Mouse (Mus musculus) liver, embryonic 11.5 days (tissue): ENCODE measurements around the gene Slit3. TPM values are rescaled to one million over a fixed set of nuclear protein-coding genes. Genes with fewer than 3 reads are reported as not detected.

Experiments used
- ATAC-seq: fragments of 200-750 bp; cut with Nextera tagmentation; replicated peaks from 2 replicates; pipeline ENCODE4 v1.8.0; 2017; ENCODE audit warnings: moderate number of reproducible peaks, mild to moderate bottlenecking, moderate TSS enrichment, moderate library complexity; ENCODE audit not compliant: low FRiP score
- DNase-seq: peaks from one replicate; pipeline ENCODE4 v3.0.0-alpha.2; 2017; ENCODE audit warnings: low spot score
- H3K27ac ChIP-seq: fragments of 300-500 bp; sonication (generic); 2 replicates; pipeline ENCODE4 v1.5.1; 2014; ENCODE audit warnings: mild to moderate bottlenecking, low read depth, low read length, control low read depth
- H3K27me3 ChIP-seq: fragments of 300-500 bp; sonication (generic); replicated peaks from 2 replicates; pipeline ENCODE4 v1.6.1; 2014; ENCODE audit warnings: low read length, mixed read lengths; ENCODE audit not compliant: control insufficient read depth, insufficient read depth
- H3K36me3 ChIP-seq: fragments of 300-500 bp; sonication (generic); 2 replicates; pipeline ENCODE4 v1.6.1; 2014; ENCODE audit warnings: mild to moderate bottlenecking, low read length, moderate library complexity, mixed read lengths; ENCODE audit not compliant: control insufficient read depth, insufficient read depth
- H3K4me1 ChIP-seq: fragments of 300-500 bp; sonication (generic); replicated peaks from 2 replicates; pipeline ENCODE4 v1.6.1; 2014; ENCODE audit warnings: low read length, mixed read lengths; ENCODE audit not compliant: control insufficient read depth, insufficient read depth
- H3K4me2 ChIP-seq: fragments of 300-500 bp; sonication (generic); 2 replicates; pipeline ENCODE4 v1.6.1; 2014; ENCODE audit warnings: mild to moderate bottlenecking, control low read depth, moderate library complexity
- H3K4me3 ChIP-seq: fragments of 300-500 bp; sonication (generic); 2 replicates; pipeline ENCODE4 v1.5.1; 2014; ENCODE audit warnings: low read depth, low read length, control low read depth
- H3K9ac ChIP-seq: fragments of 300-500 bp; sonication (generic); 2 replicates; pipeline ENCODE4 v1.6.1; 2014; ENCODE audit warnings: low read depth, low read length, control low read depth
- H3K9me3 ChIP-seq: fragments of 300-500 bp; sonication (generic); 2 replicates; pipeline ENCODE4 v1.6.1; 2016; ENCODE audit warnings: low read length, inconsistent platforms, mixed read lengths; ENCODE audit not compliant: control insufficient read depth
- WGBS: fragments of 180-500 bp; shearing (Covaris S2); extraction: QIAGEN DNeasy Blood & Tissue Kit; methylation state at CpG from one replicate; pipeline ENCODE4 v1.1.7; 2014; 5-methylcytosine and 5-hydroxymethylcytosine counted together
- polyA plus RNA-seq: library from polyadenylated mRNA; unstranded; fragments of >200 nt; fragmentation: Nextera tagmentation; extraction: Ambion mirVana; gene quantifications from 2 replicates; pipeline ENCODE4 v1.2.1, GENCODE M21; 2014

Slit3 gene
- polyA plus RNA-seq, 1 experiment from 2014 or later, result 6.8 TPM

DNA sequence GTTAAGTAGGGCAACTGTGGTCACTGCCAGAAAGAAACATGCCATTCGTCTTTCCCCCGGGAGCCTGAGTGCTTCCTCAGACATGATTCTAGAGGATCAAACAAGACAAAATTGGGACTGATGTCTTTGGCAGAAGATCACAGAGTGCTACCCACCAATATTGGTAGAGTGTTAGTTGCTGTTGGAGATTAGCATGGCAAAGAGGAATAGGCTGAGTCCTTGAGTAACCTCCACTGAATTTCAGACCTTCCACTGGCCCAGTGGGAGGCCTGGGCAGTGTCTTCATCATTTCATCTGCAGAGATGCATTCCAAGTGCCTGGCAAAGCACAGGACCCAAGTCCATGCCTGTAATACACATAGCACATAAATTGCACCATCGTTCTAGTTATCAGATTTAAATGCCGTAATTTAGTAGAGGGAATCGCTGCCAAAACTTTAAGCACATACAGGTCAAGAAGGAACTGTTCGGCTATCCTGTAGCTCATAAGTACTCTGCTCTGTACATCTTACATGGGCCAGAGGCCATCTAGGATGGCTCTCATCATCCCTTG lies 77.6 kb downstream of the Slit3 start:
- H3K9me3 ChIP-seq, result no peaks in the 10 kb centered on the region
- H3K4me1 ChIP-seq, result no peaks in the 10 kb centered on the region
- H3K4me2 ChIP-seq, result no peak overlapping the region
- DNase-seq (no peak), ATAC-seq (no peak)
- no peaks in the 10 kb centered on the region for H3K36me3 ChIP-seq
- no peak overlapping the region for H3K9ac ChIP-seq
- H3K27ac ChIP-seq, result no peak overlapping the region
- no peaks in the 10 kb centered on the region for H3K27me3 ChIP-seq
- no peak overlapping the region for H3K4me3 ChIP-seq
- 79% methylated on average over 6 of the region's 6 CpGs for WGBS

DNA sequence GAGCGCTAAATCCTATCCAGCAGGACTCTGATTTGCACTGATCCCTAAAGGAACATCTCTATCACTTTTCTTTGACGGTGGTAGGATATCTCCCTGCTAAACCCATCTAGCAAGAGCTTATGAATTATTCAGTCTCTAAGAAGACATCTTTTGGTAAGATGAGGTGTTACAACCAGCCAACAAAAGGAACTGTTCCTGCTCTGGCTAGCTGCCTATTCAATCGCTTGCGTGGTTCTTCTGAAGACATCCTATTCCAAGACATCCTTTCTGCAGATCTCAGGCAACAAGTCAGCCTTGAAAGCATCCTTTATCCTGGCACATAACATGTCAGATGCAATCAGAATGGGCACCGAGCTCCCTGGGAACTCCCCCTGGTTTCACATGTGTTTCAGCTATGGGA lies 81.3 kb downstream of the Slit3 start:
- no peak for ATAC-seq
- H3K27ac ChIP-seq, result no peak overlapping the region
- no peaks in the 10 kb centered on the region for H3K36me3 ChIP-seq
- H3K9me3 ChIP-seq, result no peaks in the 10 kb centered on the region
- no peak overlapping the region for H3K4me3 ChIP-seq
- no peaks in the 10 kb centered on the region for H3K4me1 ChIP-seq
- H3K4me2 ChIP-seq, result no peak overlapping the region
- WGBS, result 75% methylated on average over 5 of the region's 5 CpGs
- H3K27me3 ChIP-seq, result no peaks in the 10 kb centered on the region
- H3K9ac ChIP-seq, result no peak overlapping the region
- no peak for DNase-seq

DNA sequence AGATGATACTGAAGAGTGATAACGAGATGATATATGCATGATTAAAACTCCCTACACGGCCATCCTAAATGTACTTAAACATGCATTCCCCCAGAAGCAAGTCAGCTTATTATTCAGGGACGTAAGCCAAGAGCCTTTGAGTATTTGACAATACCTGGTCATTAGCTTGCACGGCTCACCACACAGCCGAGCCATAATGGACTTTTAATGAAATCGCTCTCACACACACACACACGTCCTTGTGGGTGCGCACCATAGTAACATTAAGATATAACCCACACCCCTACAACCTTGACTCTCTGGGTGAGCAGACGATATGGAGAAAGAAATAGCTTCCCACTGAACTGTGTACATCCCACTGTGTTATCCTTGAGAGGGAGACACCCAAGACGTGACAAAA lies 82.6 kb downstream of the Slit3 start:
- DNase-seq (no peak), ATAC-seq (no peak)
- Histone ChIP-seq H3K4me2 (no peak overlapping the region), H3K4me3 (no peak overlapping the region), H3K36me3 (no peaks in the 10 kb centered on the region), H3K27ac (no peak overlapping the region), H3K9ac (no peak overlapping the region), H3K4me1 (no peaks in the 10 kb centered on the region), H3K9me3 (no peaks in the 10 kb centered on the region), H3K27me3 (no peaks in the 10 kb centered on the region)
- WGBS, result 72% methylated on average over 10 of the region's 10 CpGs

DNA sequence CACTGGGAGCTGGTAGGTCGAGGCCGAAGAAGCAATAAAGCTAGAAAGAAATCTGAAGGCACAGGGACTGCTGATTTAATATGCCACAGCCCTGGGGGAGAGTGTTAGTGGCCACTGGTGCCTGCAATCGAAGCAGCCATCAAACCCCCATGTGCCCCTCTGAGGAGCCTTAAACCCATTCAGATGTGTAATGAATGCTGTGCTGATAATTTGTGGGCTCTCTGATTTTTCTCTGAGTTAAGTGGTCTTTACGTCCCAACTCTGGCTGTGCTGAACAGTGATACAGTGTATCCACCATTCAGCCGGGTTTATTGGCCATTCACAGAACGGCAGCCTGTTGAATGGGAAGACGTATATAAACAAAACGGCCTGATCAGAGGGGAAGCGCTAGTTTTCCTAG lies 83.1 kb downstream of the Slit3 start:
- H3K4me3 ChIP-seq, result no peak overlapping the region
- no peaks in the 10 kb centered on the region for H3K4me1 ChIP-seq
- 49% methylated on average over 9 of the region's 9 CpGs for whole genome bisulfite sequencing
- no peak overlapping the region for H3K27ac ChIP-seq
- H3K9ac ChIP-seq, result no peak overlapping the region
- no peaks in the 10 kb centered on the region for H3K36me3 ChIP-seq
- H3K9me3 ChIP-seq, result no peaks in the 10 kb centered on the region
- H3K4me2 ChIP-seq, result no peak overlapping the region
- ATAC-seq, result no peak
- DNase-seq, result no peak
- H3K27me3 ChIP-seq, result no peaks in the 10 kb centered on the region

DNA sequence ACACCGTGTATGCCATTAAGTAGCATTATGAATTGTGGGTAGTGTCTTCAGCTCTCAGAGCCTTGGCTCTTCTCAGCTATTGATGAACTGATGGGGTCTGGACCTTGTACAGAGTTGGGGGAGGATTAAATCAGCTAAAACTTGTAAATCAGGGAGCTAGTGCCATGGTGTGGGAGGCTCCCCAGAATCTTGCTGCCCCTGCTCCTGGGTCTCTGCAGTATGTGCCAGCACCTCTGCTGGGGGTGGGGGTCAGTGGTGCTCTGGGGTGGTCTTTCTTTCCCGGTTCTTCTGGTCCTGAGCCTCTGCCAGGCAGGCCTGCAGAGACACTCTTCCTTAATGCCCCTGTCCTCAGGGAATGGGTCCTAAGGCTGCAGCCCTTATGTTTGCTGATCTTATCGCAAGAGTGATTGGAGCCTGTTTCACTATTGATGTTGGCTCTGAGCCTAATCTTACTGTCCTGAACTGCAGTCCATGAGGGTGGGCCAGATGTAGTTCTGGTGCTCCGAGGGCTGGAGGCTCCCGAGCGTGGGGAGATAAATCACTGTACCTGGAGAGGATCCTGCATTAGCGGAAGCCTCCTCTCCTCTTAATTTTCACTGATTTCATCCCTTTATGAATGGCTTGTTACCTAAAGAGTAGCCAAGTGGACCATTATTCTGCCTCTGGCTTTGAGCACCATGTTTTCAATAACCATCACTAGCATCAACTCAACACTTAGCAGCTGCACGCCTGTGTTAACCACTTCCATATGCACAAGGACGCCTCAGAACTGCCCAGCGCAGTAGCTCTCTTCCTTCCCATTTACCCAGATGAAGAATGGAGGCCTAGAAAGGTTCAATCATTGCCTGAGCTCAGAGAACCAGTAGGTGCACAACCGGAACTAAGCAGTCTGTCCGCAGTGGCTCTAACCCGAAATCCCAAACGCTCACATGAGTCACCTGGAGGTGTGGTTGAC lies 90.0 kb downstream of the Slit3 start:
- Histone ChIP-seq H3K9me3 (no peaks in the 10 kb centered on the region), H3K4me1 (no peaks in the 10 kb centered on the region), H3K9ac (no peak overlapping the region), H3K4me2 (no peak overlapping the region), H3K27me3 (peaks cover 4% of the 10 kb centered on the region), H3K4me3 (no peak overlapping the region), H3K36me3 (no peaks in the 10 kb centered on the region), H3K27ac (no peak overlapping the region)
- ATAC-seq, result no peak
- peak; percentile 23 for DNase-seq
- 69% methylated on average over 14 of the region's 14 CpGs for WGBS

DNA sequence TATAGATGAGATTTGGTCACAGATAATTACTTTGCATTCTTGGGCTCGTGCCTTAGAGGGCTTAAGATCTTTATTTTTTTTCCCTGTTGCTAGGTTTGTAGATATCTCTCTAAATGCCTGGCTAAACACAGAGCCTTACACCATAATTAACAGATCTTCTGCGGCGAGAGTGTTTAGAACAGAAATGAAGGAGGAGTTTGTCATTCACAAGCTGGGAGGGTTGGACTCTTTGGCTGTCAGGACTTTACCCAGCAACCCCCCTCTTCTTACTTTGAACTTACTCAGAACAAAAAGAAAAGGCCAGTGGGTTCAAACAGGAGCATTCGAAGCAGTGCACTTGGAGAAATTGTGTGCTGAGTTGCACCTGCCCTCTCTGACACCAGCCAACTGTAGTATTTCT lies 103.0 kb downstream of the Slit3 start:
- no peak overlapping the region for H3K4me3 ChIP-seq
- H3K27me3 ChIP-seq, result no peaks in the 10 kb centered on the region
- no peak overlapping the region for H3K9ac ChIP-seq
- no peak for ATAC-seq
- no peaks in the 10 kb centered on the region for H3K4me1 ChIP-seq
- no peak overlapping the region for H3K4me2 ChIP-seq
- no peaks in the 10 kb centered on the region for H3K9me3 ChIP-seq
- H3K27ac ChIP-seq, result no peak overlapping the region
- no peak for DNase-seq
- WGBS, result 59% methylated on average over 4 of the region's 4 CpGs
- H3K36me3 ChIP-seq, result no peaks in the 10 kb centered on the region

DNA sequence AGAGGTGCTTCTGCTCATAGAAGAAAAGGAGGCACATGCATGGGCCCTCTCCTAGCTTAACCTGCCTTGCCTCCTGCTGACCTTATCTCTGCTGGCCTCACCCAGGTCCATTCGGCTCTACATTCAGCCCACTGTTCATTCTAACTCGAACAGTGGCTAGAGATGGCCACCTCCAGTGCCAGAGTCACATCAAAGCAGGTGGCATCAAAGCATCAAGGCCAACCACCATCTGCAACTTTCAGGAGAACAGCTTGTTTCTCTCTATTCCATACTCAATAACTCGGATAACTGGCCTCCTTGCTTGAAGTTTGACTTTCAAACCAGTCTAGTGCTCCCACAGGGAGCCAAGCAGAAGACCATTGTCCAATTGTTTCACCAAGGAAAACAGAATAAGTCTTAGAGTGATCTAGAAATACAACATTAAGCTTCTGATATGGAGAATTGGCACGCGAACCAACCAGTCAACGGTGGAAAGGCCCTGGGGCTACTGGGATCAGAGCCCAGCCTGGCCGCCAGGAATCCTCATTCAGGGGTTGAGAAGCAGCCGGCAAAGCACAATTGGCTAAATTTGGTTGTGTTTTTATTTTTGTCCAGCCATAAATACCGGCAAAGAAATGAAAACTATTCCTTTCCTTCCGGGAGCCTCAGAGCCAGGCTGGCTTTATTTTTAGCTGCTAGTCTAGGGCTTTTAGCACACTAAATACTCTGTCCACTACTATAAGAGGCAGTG lies 110.5 kb downstream of the Slit3 start:
- WGBS, result 85% methylated on average over 10 of the region's 10 CpGs
- H3K9me3 ChIP-seq, result no peaks in the 10 kb centered on the region
- no peaks in the 10 kb centered on the region for H3K36me3 ChIP-seq
- no peak overlapping the region for H3K27ac ChIP-seq
- H3K4me1 ChIP-seq, result no peaks in the 10 kb centered on the region
- no peaks in the 10 kb centered on the region for H3K27me3 ChIP-seq
- ATAC-seq, result no peak
- H3K9ac ChIP-seq, result no peak overlapping the region
- DNase-seq, result no peak
- H3K4me3 ChIP-seq, result no peak overlapping the region
- H3K4me2 ChIP-seq, result no peak overlapping the region

DNA sequence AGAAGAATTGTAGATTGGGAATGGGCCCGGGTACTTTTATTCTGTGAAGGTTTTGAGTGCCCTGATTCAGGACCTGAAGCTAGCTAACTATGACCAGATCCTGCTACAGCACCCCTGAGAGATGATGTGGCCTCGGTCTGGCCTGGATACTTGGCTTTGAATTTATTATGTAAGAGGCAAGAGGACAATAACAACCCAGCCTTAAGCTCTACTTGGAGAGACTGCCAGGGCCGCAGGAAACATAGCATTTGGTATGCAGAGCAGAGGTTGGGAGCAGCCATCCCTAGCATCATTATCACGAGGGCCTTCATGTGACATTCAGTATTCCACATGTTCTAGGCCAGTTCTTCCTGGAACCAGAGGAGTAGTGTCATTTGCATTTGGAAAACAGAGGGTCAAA lies 111.3 kb downstream of the Slit3 start:
- no peaks in the 10 kb centered on the region for H3K9me3 ChIP-seq
- H3K27ac ChIP-seq, result no peak overlapping the region
- WGBS, result 74% methylated on average over 4 of the region's 4 CpGs

More for the DNA sequence above, 111.3 kb downstream of the Slit3 start:
- H3K4me1 ChIP-seq, result no peaks in the 10 kb centered on the region
- no peaks in the 10 kb centered on the region for H3K27me3 ChIP-seq
- no peak for DNase-seq
- H3K36me3 ChIP-seq, result no peaks in the 10 kb centered on the region
- H3K4me3 ChIP-seq, result no peak overlapping the region
- H3K4me2 ChIP-seq, result no peak overlapping the region
- no peak overlapping the region for H3K9ac ChIP-seq
- no peak for ATAC-seq
